Mouse (Mus musculus): Measurements from ENCODE around the gene Samhd1. TPM values are rescaled to one million over a fixed set of nuclear protein-coding genes. Genes with fewer than 3 reads are reported as not detected.

Samhd1 gene
- polyA plus RNA-seq, 1 experiment, result 8.8 TPM

DNA sequence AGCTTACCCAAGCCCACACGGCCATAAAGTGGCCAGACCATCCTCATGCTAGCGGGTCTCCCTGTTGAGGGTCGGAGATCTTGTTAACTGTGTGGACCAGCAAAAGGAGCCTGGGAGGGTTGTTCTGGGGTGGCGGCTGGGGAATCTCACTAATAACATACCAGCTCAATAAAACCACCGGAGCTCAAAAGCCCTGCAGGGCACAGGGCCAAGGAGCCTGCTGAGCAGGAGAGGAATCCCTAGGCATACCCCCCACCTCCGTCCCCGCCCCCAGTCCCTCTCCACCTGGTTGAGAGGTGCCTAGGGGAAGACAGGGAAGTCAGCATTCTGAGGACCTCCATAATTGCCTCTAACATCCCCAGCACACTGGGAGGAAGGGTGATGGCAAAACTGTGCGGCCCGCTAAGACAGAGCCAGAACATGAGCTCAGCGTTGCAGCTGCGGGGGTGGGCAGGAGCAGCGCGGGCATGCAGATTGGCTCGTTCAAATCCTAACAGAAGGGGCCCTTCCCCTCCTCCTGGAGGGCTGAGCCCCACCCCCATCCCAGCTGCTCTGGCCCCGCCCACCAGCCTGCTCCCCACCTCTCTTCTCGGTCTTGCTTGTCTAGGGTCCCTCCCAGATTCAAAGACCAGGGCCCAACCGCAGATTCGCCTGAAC, 76.6 kb downstream of the Samhd1 start:
- TF ChIP-seq GATA1 (IDR thresholded peaks at IDR 0.05; ENCODE audit: low read length), result no peak

DNA sequence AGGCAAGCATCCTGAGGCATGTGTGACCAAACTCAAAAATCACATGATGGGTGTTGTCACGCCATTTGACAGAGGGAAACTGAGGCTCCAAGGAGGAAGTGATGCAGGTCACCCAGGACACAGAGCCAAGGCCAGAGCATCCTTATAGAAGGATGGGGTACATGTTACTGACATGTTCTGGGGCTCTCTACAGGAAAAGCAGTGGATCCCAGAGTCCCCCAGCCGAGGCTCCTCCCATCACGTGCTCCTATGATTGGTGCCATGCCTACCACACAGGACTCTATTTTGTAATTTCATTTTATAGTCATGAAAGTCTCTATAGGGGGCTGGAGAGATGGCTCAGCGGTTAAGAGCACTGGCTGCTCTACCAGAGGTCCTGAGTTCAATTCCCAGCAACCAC, 77.3 kb downstream of the Samhd1 start:
- TF ChIP-seq GATA1 (IDR thresholded peaks at IDR 0.05; ENCODE audit: low read length), result no peak

DNA sequence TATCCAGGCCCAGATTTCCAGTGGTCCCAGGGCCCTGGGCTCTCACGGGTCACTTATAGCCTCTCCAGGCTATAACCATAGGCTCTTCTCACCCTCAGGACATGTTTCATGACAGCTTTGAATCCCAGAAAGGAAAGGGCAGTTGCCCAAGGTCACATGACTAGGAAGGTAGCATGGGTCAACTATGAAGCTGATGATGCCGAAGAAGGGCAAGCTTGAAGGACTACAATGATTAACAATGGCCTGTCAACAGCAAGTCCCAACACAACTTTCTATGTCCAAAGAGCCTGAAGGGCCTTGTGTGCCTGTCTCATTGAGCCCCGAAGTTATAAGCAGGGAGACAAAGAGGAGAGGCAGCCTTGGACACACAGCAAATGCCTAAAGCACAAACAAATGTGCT, 77.9 kb downstream of the Samhd1 start:
- no peak for TF ChIP-seq GATA1 (IDR thresholded peaks at IDR 0.05; ENCODE audit: low read length)

DNA sequence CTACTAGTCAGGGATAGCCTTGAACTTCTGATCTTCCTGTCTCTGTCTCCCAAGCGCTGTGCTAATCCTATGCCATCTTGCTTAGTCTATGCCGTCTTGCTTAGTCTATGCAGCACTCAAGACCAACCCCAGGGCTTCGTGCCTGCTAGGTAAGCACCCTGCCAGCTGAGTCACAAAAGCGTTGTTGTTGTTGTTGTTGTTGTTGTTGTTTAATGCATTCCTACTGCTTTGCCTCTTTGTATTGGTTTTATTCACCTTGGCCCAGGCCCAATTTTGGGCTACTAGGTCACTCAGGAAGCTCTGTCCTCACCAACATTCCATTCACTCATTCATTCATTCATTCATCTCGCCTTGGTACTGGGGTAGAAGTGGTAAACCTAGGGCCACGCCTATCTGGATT, 79.3 kb downstream of the Samhd1 start:
- no peak for TF ChIP-seq GATA1 (IDR thresholded peaks at IDR 0.05; ENCODE audit: low read length)

DNA sequence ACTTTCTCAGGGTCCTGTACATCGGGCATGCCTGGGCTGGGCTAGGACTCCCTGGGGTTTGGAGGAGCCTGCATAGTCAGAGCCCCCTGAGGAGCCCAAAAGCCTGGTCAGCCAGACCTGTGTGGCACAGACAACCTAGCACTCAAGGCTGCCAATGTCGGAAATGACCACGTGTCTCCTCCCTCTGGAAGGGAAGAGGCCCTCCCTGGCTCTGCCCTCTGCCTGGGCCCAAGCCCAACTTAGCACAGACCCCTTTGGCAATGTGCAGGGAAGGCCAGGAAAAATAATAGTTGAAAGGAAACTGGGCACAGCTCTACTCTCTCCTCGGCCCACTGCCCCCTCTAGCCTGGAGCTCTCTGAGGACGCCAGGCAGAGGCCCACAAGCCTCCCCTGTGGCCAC, 80.2 kb downstream of the Samhd1 start:
- TF ChIP-seq GATA1 (IDR thresholded peaks at IDR 0.05; ENCODE audit: low read length), result no peak

DNA sequence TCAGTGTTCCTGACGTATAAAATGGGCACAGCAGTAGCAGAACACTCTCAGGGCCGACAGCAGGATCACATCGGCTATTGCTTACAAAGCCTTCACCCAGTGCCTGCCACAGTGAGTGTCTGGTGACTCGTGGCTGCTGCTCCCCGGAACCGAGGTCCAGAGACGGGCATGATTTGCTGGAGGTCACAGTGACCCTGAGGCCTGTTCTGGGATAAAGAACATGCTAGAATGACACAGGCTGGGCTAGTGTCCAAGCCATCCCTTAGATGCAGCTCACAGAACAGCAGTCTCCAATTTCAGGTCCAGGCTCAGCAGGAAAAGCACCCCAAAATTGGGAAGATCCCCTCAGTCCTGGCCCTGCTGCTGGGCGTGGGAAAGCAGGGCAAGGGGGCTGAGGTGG, 80.8 kb downstream of the Samhd1 start:
- TF ChIP-seq GATA1 (IDR thresholded peaks at IDR 0.05; ENCODE audit: low read length), result no peak

DNA sequence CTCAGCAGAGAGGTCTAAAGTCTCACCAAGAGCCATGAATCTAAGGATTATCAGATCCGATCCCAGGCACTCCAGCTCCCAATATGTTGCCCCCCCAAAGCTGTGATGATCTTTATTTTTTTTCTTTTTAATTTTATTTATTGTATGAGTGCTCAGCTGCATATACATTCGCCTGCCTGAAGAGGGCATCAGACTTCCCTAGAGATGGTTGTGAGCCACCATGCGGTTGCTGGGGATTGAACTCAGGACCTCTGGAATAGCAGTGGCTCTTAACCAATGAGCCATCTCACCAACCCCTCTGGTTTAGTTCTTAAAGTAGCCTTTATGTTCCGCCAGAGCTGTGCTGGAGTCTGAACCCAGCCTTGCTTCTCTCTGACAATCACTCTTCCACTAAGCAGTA, 81.3 kb downstream of the Samhd1 start:
- TF ChIP-seq GATA1 (IDR thresholded peaks at IDR 0.05; ENCODE audit: low read length), result no peak

DNA sequence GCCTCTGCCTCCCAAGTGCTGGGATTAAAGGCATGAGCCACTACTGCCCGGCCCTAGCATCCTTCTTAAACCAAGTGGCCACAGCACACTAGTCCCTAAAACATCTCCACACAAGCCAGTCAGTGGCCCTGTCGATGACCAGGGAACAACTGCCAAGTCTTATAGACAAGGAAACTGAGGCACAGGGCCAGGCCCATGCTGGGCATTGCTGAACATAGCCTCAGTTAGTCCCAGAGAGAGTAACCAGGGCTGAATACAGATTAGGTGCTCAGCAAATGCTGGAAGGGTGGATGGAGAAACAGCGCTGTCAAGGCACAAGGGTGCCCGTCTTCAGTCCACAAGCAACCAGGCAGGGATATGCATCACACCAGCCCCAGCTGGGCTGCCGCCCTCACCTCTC, 81.9 kb downstream of the Samhd1 start:
- no peak for TF ChIP-seq GATA1 (IDR thresholded peaks at IDR 0.05; ENCODE audit: low read length)

DNA sequence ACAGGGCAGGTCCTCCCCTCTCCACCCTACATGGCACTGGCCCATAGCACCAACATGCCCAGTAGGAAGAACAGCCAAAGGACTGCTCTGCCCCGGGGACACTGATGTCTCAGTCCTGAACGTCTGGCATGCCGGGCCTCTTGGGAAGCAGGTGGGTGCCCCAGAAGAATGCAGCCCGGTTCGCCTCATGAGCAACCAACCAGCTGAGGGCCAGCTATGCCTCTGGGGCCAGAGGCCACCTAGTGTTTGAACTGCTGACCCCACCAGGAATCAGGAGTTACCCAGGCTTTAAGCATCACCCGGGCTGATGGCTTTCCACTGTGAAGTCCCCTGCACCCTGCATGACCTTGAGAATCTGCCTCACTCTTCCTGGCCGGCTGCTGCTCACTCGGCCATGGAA, 82.6 kb downstream of the Samhd1 start:
- no peak for TF ChIP-seq GATA1 (IDR thresholded peaks at IDR 0.05; ENCODE audit: low read length)

DNA sequence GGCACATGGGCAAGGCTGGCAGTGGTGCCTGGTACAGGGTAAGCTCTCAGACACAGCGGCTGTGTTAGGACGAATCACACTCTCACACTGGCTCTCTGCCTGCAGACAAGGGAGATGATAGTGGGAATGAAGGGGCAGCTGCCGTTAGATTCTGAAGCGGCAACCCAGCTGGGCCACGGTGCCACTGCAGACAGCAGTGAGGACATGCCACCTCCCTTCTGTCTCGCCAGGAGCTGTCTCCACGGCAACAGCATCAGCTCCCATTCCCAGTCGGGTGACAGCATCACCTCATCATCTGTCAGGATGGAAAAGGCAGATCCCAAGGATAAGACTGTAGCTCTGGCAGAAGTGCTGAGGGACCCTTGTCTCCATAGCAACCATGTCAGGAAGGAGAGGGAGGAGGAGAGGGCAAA, 85.2 kb downstream of the Samhd1 start:
- no peak for TF ChIP-seq GATA1 (IDR thresholded peaks at IDR 0.05; ENCODE audit: low read length)

DNA sequence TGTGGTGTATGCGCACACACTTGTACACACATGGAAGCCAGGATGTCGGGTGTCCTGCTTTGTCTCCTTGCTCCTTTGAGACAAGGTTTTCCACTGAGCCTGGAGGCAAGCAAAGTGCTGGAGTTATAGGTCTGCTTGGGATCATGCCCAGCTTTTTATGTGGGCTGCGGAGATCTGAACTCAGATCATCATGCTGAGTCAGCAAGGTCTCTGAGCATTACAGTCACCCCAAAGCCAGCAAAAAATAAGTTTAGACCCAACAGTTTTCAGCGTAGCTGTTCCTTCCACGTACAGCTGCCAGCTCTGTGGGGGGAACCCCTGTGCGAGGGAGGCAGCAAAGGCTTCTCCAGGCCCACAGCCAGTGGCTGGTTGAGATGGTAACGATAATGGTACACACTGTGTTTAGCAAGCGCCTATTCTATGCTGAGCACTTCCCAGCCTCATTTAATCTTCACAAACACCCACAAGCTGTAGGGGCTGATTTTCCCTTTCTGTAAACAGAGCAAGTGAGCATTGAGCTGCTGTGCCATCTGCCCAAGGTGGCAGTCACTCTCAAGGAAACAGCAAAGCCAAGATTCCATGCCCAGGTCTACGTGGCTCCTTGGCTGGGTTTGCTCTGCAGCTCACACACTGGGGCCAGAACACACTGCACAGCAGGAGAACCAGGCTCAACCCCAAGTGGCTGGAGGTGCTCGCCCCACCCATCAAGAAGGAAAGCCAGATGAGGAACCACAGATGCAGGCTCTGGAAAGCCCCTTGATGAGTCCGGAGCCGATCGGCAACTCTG, 86.5 kb downstream of the Samhd1 start:
- no peak for TF ChIP-seq GATA1 (IDR thresholded peaks at IDR 0.05; ENCODE audit: low read length)

Other genes with a start within 250 kb of the Samhd1 start
- 0.09 and 0.14 TPM in 2 replicates for gene Sla2, start 248.1 kb downstream of the Samhd1 start, polyA plus RNA-seq (2012)
- gene Ndrg3, start 143.2 kb downstream of the Samhd1 start, polyA plus RNA-seq (2012), result 9.5 and 11.7 TPM in 2 replicates
- 4.9 and 6.4 TPM in 2 replicates for gene Dsn1, start 128.1 kb downstream of the Samhd1 start, polyA plus RNA-seq (2012)
- gene Soga1, start 56.0 kb downstream of the Samhd1 start, polyA plus RNA-seq (2012), result 30.7 and 32.1 TPM in 2 replicates
- gene Tldc2, start 48.2 kb downstream of the Samhd1 start, polyA plus RNA-seq (2012), result not detected in 2 replicates
- gene Rbl1, start 69.3 kb upstream of the Samhd1 start, polyA plus RNA-seq (2012), result 7.3 and 10.2 TPM in 2 replicates
- 102 and 129 TPM in 2 replicates for gene Rpn2, start 143.8 kb upstream of the Samhd1 start, polyA plus RNA-seq (2012)
- 0.21 and 0.53 TPM in 2 replicates for gene Mroh8, start 144.3 kb upstream of the Samhd1 start, polyA plus RNA-seq (2012)
- not detected in 2 replicates for gene Ghrh, start 212.2 kb upstream of the Samhd1 start, polyA plus RNA-seq (2012)
- 55.4 and 67.0 TPM in 2 replicates for gene Manbal, start 232.3 kb upstream of the Samhd1 start, polyA plus RNA-seq (2012)

Data from G1E-ER4 (cell line).